Mouse (Mus musculus) lung, postnatal 0 days (tissue): ENCODE data around the gene Nfxl1. TPM values are rescaled to one million over a fixed set of nuclear protein-coding genes. Genes with fewer than 3 reads are reported as not detected.

Source experiments
- ATAC-seq: fragments of 200-750 bp; cut with Nextera tagmentation; 2 replicates; pipeline ENCODE4 v1.8.0; 2017; ENCODE audit warnings: moderate library complexity
- DNase-seq: peaks from one replicate; pipeline ENCODE4 v3.0.0-alpha.2; 2016; ENCODE audit warnings: low spot score
- H3K27ac ChIP-seq: fragments of 300-500 bp; sonication (generic); 2 replicates; pipeline ENCODE4 v1.5.1; 2014; ENCODE audit warnings: antibody characterized with exemption, mild to moderate bottlenecking, low read length, mixed read lengths
- H3K27me3 ChIP-seq: fragments of 300-500 bp; sonication (generic); replicated peaks from 2 replicates; pipeline ENCODE4 v1.6.1; 2014; ENCODE audit warnings: low read length, mixed read lengths; ENCODE audit not compliant: insufficient read depth
- H3K36me3 ChIP-seq: fragments of 300-500 bp; sonication (generic); 2 replicates; pipeline ENCODE4 v1.6.1; 2014; ENCODE audit warnings: low read length, mixed read lengths; ENCODE audit not compliant: insufficient read depth
- H3K4me1 ChIP-seq: fragments of 300-500 bp; sonication (generic); 2 replicates; pipeline ENCODE4 v1.6.1; 2014; ENCODE audit warnings: antibody characterized with exemption, low read depth, low read length, mixed read lengths; ENCODE audit not compliant: insufficient read depth
- H3K4me2 ChIP-seq: fragments of 300-500 bp; sonication (generic); replicated peaks from 2 replicates; pipeline ENCODE4 v1.6.1; 2014; ENCODE audit warnings: low read depth, mild to moderate bottlenecking, low read length, moderate library complexity, mixed read lengths
- H3K4me3 ChIP-seq: fragments of 300-500 bp; sonication (generic); 2 replicates; pipeline ENCODE4 v1.5.1; 2014; ENCODE audit warnings: low read depth, low read length
- H3K9ac ChIP-seq: fragments of 300-500 bp; sonication (generic); replicated peaks from 2 replicates; pipeline ENCODE4 v1.6.1; 2014; ENCODE audit warnings: low read depth, mild to moderate bottlenecking
- H3K9me3 ChIP-seq: fragments of 300-500 bp; sonication (generic); 2 replicates; pipeline ENCODE4 v1.6.1; 2016; ENCODE audit warnings: low read length, mixed read lengths
- CTCF ChIP-seq: IDR thresholded peaks from 2 replicates; pipeline ENCODE4 v1.5.1; 2016; ENCODE audit warnings: antibody characterized with exemption, mild to moderate bottlenecking
- EP300 ChIP-seq: IDR thresholded peaks from 2 replicates; pipeline ENCODE4 v1.6.1; 2016; ENCODE audit warnings: antibody characterized with exemption, mild to moderate bottlenecking, control low read depth
- WGBS: fragments of 180-500 bp; shearing (Covaris S2); extraction: QIAGEN DNeasy Blood & Tissue Kit; methylation state at CpG from one replicate; pipeline ENCODE4 v1.1.7; 2014; 5-methylcytosine and 5-hydroxymethylcytosine counted together
- polyA plus RNA-seq: library from polyadenylated mRNA; unstranded; fragments of >200 nt; fragmentation: Nextera tagmentation; extraction: Ambion mirVana; gene quantifications from 2 replicates; pipeline ENCODE4 v1.2.1, GENCODE M21; 2015

The Nfxl1 gene
- polyA plus RNA-seq, 1 experiment from 2014 or later, result 9.3 TPM

GRCm38 (mm10) chr5:72471746-72472145 is 87.7 kb downstream of the Nfxl1 start:
- 49% methylated on average over 7 of the region's 7 CpGs for WGBS
- ATAC-seq, result no peak
- Histone ChIP-seq H3K36me3 (no peaks in the 10 kb centered on the region), H3K4me2 (no peak overlapping the region), H3K9ac (no peak overlapping the region), H3K27ac (no peak overlapping the region), H3K9me3 (no peaks in the 10 kb centered on the region), H3K27me3 (no peaks in the 10 kb centered on the region), H3K4me1 (no peaks in the 10 kb centered on the region), H3K4me3 (no peak overlapping the region)
- DNase-seq, result no peak
- no peak for TF ChIP-seq EP300
- TF ChIP-seq CTCF, result no peak

- ATAC-seq (no peak), DNase-seq (no peak)
- H3K4me3 ChIP-seq, result no peak overlapping the region
- no peaks in the 10 kb centered on the region for H3K36me3 ChIP-seq
- no peaks in the 10 kb centered on the region for H3K9me3 ChIP-seq
- no peak overlapping the region for H3K27ac ChIP-seq
- TF ChIP-seq CTCF, result no peak
- no peak for TF ChIP-seq EP300
- no peak overlapping the region for H3K9ac ChIP-seq
- WGBS, result 68% methylated on average over 3 of the region's 3 CpGs
- no peaks in the 10 kb centered on the region for H3K4me1 ChIP-seq
- no peaks in the 10 kb centered on the region for H3K27me3 ChIP-seq
- H3K4me2 ChIP-seq, result no peak overlapping the region
Observed at GRCm38 (mm10) chr5:72464932-72465331, 94.6 kb downstream of the Nfxl1 start.

Other genes starting within 250 kb of the Nfxl1 start
- 0.85 and 1.1 TPM in 2 replicates for gene Corin, start 55.2 kb downstream of the Nfxl1 start, polyA plus RNA-seq
- not detected in 2 replicates for gene Zar1, start 21.6 kb upstream of the Nfxl1 start, polyA plus RNA-seq
- 0.15 TPM in 1 of 2 replicates, not detected in the other for gene Gm5868, start 27.9 kb upstream of the Nfxl1 start, polyA plus RNA-seq
- 0.05 TPM in 1 of 2 replicates, not detected in the other for gene Cnga1, start 84.6 kb upstream of the Nfxl1 start, polyA plus RNA-seq
- 11.0 TPM in 2 replicates for gene Nipal1, start 88.1 kb upstream of the Nfxl1 start, polyA plus RNA-seq
- 0.19 and 0.32 TPM in 2 replicates for gene Txk, start 193.1 kb upstream of the Nfxl1 start, polyA plus RNA-seq